Mouse (Mus musculus) liver, embryonic 13.5 days (tissue): ENCODE measurements around the gene Tnrc6c. TPM values are rescaled to one million over a fixed set of nuclear protein-coding genes. Genes with fewer than 3 reads are reported as not detected.

Source experiments
- ATAC-seq: fragments of 200-750 bp; cut with Nextera tagmentation; 2 replicates; pipeline ENCODE4 v1.8.0; 2017; ENCODE audit warnings: low read depth, mild to moderate bottlenecking, moderate number of reproducible peaks, moderate library complexity
- DNase-seq: peaks from one replicate; pipeline ENCODE4 v3.0.0; 2022
- H3K27ac ChIP-seq: fragments of 300-500 bp; sonication (generic); 2 replicates; pipeline ENCODE4 v1.5.1; 2015; ENCODE audit warnings: moderate library complexity, mild to moderate bottlenecking, inconsistent platforms
- H3K27me3 ChIP-seq: fragments of 300-500 bp; sonication (generic); 2 replicates; pipeline ENCODE4 v1.6.1; 2015; ENCODE audit warnings: mild to moderate bottlenecking, inconsistent platforms
- H3K36me3 ChIP-seq: fragments of 300-500 bp; sonication (generic); 2 replicates; pipeline ENCODE4 v1.6.1; 2015; ENCODE audit warnings: mild to moderate bottlenecking, inconsistent platforms
- H3K4me1 ChIP-seq: fragments of 300-500 bp; sonication (generic); replicated peaks from 2 replicates; pipeline ENCODE4 v1.6.1; 2015; ENCODE audit warnings: inconsistent platforms
- H3K4me2 ChIP-seq: fragments of 300-500 bp; sonication (generic); 2 replicates; pipeline ENCODE4 v1.6.1; 2015; ENCODE audit warnings: inconsistent platforms, mild to moderate bottlenecking, moderate library complexity
- H3K4me3 ChIP-seq: fragments of 300-500 bp; sonication (generic); replicated peaks from 2 replicates; pipeline ENCODE4 v1.5.1; 2015; ENCODE audit warnings: mild to moderate bottlenecking, inconsistent platforms
- H3K9ac ChIP-seq: fragments of 300-500 bp; sonication (generic); 2 replicates; pipeline ENCODE4 v1.6.1; 2015; ENCODE audit warnings: mild to moderate bottlenecking, inconsistent platforms
- H3K9me3 ChIP-seq: fragments of 300-500 bp; sonication (generic); replicated peaks from 2 replicates; pipeline ENCODE4 v1.6.1; 2016; ENCODE audit warnings: inconsistent platforms
- WGBS: fragments of 180-500 bp; shearing (Covaris S2); methylation state at CpG from one replicate; pipeline ENCODE4 v1.1.7; 2015; ENCODE audit not compliant: insufficient replicate concordance; 5-methylcytosine and 5-hydroxymethylcytosine counted together
- polyA plus RNA-seq: library from polyadenylated mRNA; unstranded; fragments of >200 nt; fragmentation: Nextera tagmentation; extraction: Ambion mirVana; gene quantifications from 2 replicates; pipeline ENCODE4 v1.2.1, GENCODE M21; 2015

Tnrc6c gene
- polyA plus RNA-seq, 1 experiment from 2014 or later, result 2.8 TPM

GRCm38 (mm10) chr11:117730490-117730838, 76.4 kb downstream of the Tnrc6c start:
- Histone ChIP-seq H3K27ac (no peak overlapping the region), H3K9me3 (no peaks in the 10 kb centered on the region), H3K27me3 (no peaks in the 10 kb centered on the region), H3K4me1 (peaks cover 15% of the 10 kb centered on the region), H3K36me3 (peaks cover 11% of the 10 kb centered on the region; the same call in 1 of the 2 replicates), H3K4me2 (no peak overlapping the region), H3K4me3 (no peak overlapping the region), H3K9ac (no peak overlapping the region)
- ATAC-seq (no peak), DNase-seq (no peak)
- WGBS, result 77% methylated on average over 4 of the region's 4 CpGs

GRCm38 (mm10) chr11:117731470-117731869, 77.4 kb downstream of the Tnrc6c start:
- Histone ChIP-seq H3K27me3 (no peaks in the 10 kb centered on the region), H3K27ac (no peak overlapping the region), H3K4me1 (peaks cover 15% of the 10 kb centered on the region), H3K4me2 (no peak overlapping the region), H3K9me3 (no peaks in the 10 kb centered on the region), H3K36me3 (peaks cover 20% of the 10 kb centered on the region), H3K4me3 (no peak overlapping the region), H3K9ac (no peak overlapping the region)
- DNase-seq (no peak), ATAC-seq (no peak)
- WGBS, result 88% methylated on average over 7 of the region's 7 CpGs

GRCm38 (mm10) chr11:117736037-117736689, 82.1 kb downstream of the Tnrc6c start:
- DNase-seq (no peak), ATAC-seq (no peak)
- Histone ChIP-seq H3K9me3 (no peaks in the 10 kb centered on the region), H3K4me1 (no peaks in the 10 kb centered on the region), H3K4me2 (no peak overlapping the region), H3K27me3 (no peaks in the 10 kb centered on the region), H3K36me3 (peaks cover 64% of the 10 kb centered on the region), H3K27ac (no peak overlapping the region), H3K9ac (no peak overlapping the region), H3K4me3 (no peak overlapping the region)
- 67% methylated on average over 5 of the region's 5 CpGs for WGBS

DNA sequence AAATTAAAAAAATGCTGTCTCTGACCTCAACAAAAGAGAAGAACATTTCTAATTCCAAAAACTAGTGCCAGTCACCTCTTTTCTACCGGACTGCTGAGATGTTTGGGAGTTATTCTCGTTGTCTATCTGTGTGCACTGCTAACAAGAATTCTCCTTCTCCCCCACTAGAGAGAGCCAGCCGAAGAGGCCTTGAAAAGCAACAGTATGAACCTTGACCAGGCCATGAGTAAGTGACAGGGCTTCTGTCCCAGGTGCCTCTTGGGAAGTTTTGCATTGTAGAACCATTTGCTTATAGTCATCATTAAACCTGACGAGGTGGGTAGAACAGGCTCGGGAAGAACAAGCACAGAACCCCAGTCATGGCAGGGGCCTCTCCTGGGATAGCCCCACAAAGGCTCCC, 84.0 kb downstream of the Tnrc6c start:
- whole genome bisulfite sequencing, result 84% methylated on average over 5 of the region's 5 CpGs
- Histone ChIP-seq H3K36me3 (peaks cover 84% of the 10 kb centered on the region), H3K9ac (no peak overlapping the region), H3K27me3 (no peaks in the 10 kb centered on the region), H3K4me3 (no peak overlapping the region), H3K4me2 (no peak overlapping the region), H3K4me1 (peaks cover 2% of the 10 kb centered on the region; the same call in 1 of the 2 replicates), H3K9me3 (no peaks in the 10 kb centered on the region), H3K27ac (no peak overlapping the region)
- DNase-seq (no peak), ATAC-seq (no peak)

GRCm38 (mm10) chr11:117741128-117741527, 87.0 kb downstream of the Tnrc6c start:
- no peak for DNase-seq
- peaks cover 9% of the 10 kb centered on the region; the same call in 1 of the 2 replicates for H3K4me1 ChIP-seq
- H3K9me3 ChIP-seq, result no peaks in the 10 kb centered on the region
- 87% methylated on average over 6 of the region's 6 CpGs for WGBS
- no peak overlapping the region for H3K4me2 ChIP-seq
- H3K9ac ChIP-seq, result no peak overlapping the region
- H3K27ac ChIP-seq, result no peak overlapping the region
- H3K36me3 ChIP-seq, result peaks cover 95% of the 10 kb centered on the region
- no peak for ATAC-seq
- no peak overlapping the region for H3K4me3 ChIP-seq
- no peaks in the 10 kb centered on the region for H3K27me3 ChIP-seq

DNA sequence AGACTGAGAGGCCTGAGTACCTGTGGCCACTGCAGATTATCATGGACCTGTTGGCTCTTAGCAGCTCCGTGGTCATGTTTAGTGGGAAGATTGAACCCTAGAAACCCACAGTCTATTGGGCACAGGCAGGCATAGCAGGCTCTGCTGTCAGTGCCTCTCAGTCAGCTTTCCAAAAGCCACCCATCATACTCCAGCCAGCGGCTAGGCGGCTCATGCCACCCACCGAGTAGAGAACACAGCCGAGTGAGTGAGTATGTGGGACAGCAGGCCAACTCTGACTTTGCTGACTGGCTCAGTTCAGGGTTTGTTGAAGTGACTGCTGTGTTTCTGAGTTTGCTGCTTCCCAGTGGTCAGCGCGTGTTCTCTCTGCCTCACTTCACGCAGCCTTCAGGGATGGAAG, 88.2 kb downstream of the Tnrc6c start:
- DNase-seq (no peak), ATAC-seq (no peak)
- Histone ChIP-seq H3K27ac (no peak overlapping the region), H3K36me3 (peaks cover 91% of the 10 kb centered on the region), H3K4me1 (peaks cover 9% of the 10 kb centered on the region; the same call in 1 of the 2 replicates), H3K4me3 (no peak overlapping the region), H3K9ac (no peak overlapping the region), H3K9me3 (no peaks in the 10 kb centered on the region), H3K27me3 (no peaks in the 10 kb centered on the region), H3K4me2 (no peak overlapping the region)
- 87% methylated on average over 8 of the region's 8 CpGs for WGBS

GRCm38 (mm10) chr11:117742715-117743114, 88.6 kb downstream of the Tnrc6c start:
- Histone ChIP-seq H3K4me3 (no peak overlapping the region), H3K9me3 (no peaks in the 10 kb centered on the region), H3K27ac (no peak overlapping the region), H3K36me3 (peaks cover 91% of the 10 kb centered on the region), H3K4me1 (peaks cover 9% of the 10 kb centered on the region; the same call in 1 of the 2 replicates), H3K27me3 (no peaks in the 10 kb centered on the region), H3K4me2 (no peak overlapping the region), H3K9ac (no peak overlapping the region)
- no peak for ATAC-seq
- no peak for DNase-seq
- WGBS, result 76% methylated on average over 8 of the region's 8 CpGs

GRCm38 (mm10) chr11:117743454-117744030, 89.5 kb downstream of the Tnrc6c start:
- no peak overlapping the region for H3K4me2 ChIP-seq
- no peak for DNase-seq
- peaks cover 9% of the 10 kb centered on the region; the same call in 1 of the 2 replicates for H3K4me1 ChIP-seq
- no peaks in the 10 kb centered on the region for H3K9me3 ChIP-seq
- WGBS, result 34% methylated on average over 4 of the region's 4 CpGs
- H3K4me3 ChIP-seq, result no peak overlapping the region
- peaks cover 91% of the 10 kb centered on the region for H3K36me3 ChIP-seq
- H3K27me3 ChIP-seq, result no peaks in the 10 kb centered on the region
- no peak overlapping the region for H3K27ac ChIP-seq
- no peak overlapping the region for H3K9ac ChIP-seq
- ATAC-seq, result peak; percentile 63

DNA sequence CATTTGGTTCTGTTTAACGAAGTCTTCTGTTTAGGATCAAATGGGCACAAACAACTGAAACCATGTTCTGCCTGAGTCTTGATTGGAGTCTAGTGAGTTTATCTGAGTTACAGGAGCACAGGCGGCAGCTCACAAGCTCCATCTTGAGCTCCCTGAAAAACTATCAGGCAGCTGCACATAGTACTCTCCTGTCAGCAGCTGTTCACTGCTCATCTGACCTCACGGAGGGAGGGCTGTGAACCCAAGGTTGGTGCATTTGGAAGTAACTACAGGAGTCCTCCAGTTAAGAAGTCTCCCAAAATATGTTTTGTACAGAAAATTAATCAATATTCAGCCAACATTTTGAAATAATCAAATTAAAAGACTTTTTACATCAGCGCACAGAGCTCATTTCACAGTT, 94.5 kb downstream of the Tnrc6c start:
- ATAC-seq (no peak), DNase-seq (no peak)
- Histone ChIP-seq H3K27ac (no peak overlapping the region), H3K4me1 (peaks cover 2% of the 10 kb centered on the region; the same call in 1 of the 2 replicates), H3K9ac (no peak overlapping the region), H3K4me3 (no peak overlapping the region), H3K27me3 (no peaks in the 10 kb centered on the region), H3K36me3 (peaks cover 86% of the 10 kb centered on the region), H3K9me3 (no peaks in the 10 kb centered on the region), H3K4me2 (no peak overlapping the region)
- WGBS, result 80% methylated on average over 4 of the region's 4 CpGs

DNA sequence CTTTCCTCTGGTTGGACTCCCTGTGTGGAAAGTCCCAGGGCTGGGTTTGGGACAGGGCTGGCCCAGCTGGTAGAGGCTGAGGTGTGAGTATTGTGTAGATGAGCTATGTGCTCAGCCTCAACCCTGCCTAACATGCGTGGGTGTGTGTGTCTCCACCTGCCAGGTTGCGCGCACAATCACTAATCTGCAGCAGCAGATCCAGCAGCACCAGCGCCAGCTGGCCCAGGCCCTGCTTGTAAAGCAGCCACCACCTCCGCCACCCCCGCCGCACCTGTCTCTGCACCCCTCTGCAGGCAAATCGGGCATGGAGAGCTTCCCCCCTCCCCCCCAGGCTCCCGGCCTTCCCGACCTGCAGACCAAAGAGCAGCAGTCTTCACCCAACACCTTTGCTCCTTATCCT, 95.3 kb downstream of the Tnrc6c start:
- Histone ChIP-seq H3K4me3 (no peak overlapping the region), H3K27ac (no peak overlapping the region), H3K36me3 (peaks cover 86% of the 10 kb centered on the region), H3K9me3 (no peaks in the 10 kb centered on the region), H3K4me1 (no peaks in the 10 kb centered on the region), H3K27me3 (no peaks in the 10 kb centered on the region), H3K4me2 (no peak overlapping the region), H3K9ac (no peak overlapping the region)
- no peak for ATAC-seq
- no peak for DNase-seq
- 89% methylated on average over 10 of the region's 10 CpGs for WGBS

- 79% methylated on average over 6 of the region's 6 CpGs for WGBS
- DNase-seq (no peak), ATAC-seq (no peak)
- Histone ChIP-seq H3K9ac (no peak overlapping the region), H3K9me3 (no peaks in the 10 kb centered on the region), H3K4me1 (no peaks in the 10 kb centered on the region), H3K36me3 (peaks cover 87% of the 10 kb centered on the region), H3K4me3 (no peak overlapping the region), H3K27ac (no peak overlapping the region), H3K4me2 (no peak overlapping the region), H3K27me3 (no peaks in the 10 kb centered on the region)
Observed at GRCm38 (mm10) chr11:117751544-117751943, 97.5 kb downstream of the Tnrc6c start.

DNA sequence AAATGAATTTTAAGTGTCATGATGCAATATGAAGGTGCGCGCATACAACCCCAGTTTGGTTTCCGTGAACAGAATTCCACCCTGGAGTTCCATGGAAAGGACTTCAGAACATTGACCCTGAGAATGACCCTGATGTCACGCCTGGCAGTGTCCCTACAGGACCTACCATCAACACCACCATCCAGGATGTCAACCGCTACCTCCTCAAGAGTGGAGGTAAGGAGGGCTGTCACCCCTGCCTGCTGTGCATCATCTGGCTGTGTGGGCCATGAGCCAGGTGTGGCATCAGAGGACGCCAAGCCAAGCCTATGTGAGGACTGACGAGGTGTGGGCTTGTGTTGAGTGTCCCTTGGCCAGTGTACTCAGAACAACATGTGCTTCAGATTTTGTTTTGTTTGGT, 101.8 kb downstream of the Tnrc6c start:
- H3K27me3 ChIP-seq, result no peaks in the 10 kb centered on the region
- peaks cover 89% of the 10 kb centered on the region for H3K36me3 ChIP-seq
- no peak overlapping the region for H3K4me3 ChIP-seq
- H3K4me2 ChIP-seq, result no peak overlapping the region
- no peaks in the 10 kb centered on the region for H3K9me3 ChIP-seq
- 89% methylated on average over 7 of the region's 7 CpGs for WGBS
- ATAC-seq (no peak), DNase-seq (no peak)
- H3K9ac ChIP-seq, result no peak overlapping the region
- no peaks in the 10 kb centered on the region for H3K4me1 ChIP-seq
- no peak overlapping the region for H3K27ac ChIP-seq
